Mouse (Mus musculus) G1E-ER4 (cell line): Measurements from ENCODE around the gene Fbxo46. TPM values are rescaled to one million over a fixed set of nuclear protein-coding genes. Genes with fewer than 3 reads are reported as not detected.

Experiments
- GATA1 ChIP-seq: IDR thresholded peaks from one replicate; pipeline ENCODE4 v1.8.0; 2012; ENCODE audit warnings: low read length, inconsistent platforms
- polyA plus RNA-seq: library from polyadenylated mRNA; stranded (reverse); fragments of >175 nt; gene quantifications from 2 replicates; pipeline ENCODE4 v1.2.3, GENCODE M21; 2012

Gene Fbxo46
- polyA plus RNA-seq, 1 experiment, result 26.5 TPM

- TF ChIP-seq GATA1, result no peak
These were observed 12.2 kb upstream of the Fbxo46 start for GRCm38 (mm10) chr7:19107436-19107835.

GRCm38 (mm10) chr7:19109565-19109964, 10.1 kb upstream of the Fbxo46 start:
- no peak for TF ChIP-seq GATA1

GRCm38 (mm10) chr7:19118028-19118771, 1.5 kb upstream of the Fbxo46 start, which contains the start of gene Gm4969:
Gene Gm4969, minus strand, starts transcription at chr7:19118368.
- TF ChIP-seq GATA1, result no peak

DNA sequence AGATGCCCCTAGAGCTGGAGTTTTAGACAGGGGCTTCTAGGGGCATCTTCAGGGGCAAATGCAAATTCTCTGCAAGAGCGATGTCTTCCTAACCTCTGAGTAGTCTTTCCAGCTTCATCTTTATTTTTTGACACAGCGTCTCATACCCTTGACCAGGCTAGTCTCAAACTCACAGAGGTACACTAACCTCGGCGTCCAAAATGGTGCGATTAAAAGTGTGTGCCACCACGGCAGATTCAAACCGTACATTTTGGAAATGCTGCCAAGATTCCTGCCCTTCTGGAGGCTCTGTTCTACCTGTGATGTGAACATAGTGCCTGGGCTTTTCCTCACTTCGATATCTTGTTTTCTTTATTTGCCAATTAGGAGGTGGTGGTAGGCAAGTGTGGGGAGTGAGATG, 576 bp upstream of the Fbxo46 start:
- TF ChIP-seq GATA1, result no peak

DNA sequence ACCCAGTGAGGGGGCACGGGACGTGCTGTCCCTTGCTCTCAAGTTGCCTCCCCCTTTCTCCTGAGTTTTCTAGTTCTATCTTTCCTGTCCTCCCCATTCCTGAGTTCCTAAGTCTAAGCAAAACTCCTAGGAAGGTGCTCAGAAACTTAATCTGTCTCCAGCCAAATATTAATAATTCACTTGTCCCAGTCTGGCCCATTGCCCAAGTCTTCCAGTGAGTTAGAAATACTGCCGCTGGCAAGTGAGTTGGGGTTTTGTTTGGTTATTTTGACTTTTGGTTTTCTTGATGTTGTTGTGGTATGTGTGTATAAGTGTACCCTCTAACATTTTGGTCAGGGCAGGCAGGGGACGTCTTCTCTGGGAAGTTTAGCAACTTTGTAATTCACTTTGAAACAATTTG, 2.0 kb downstream of the Fbxo46 start:
- no peak for TF ChIP-seq GATA1

- TF ChIP-seq GATA1, result no peak
These were observed 5.1 kb downstream of the Fbxo46 start for GRCm38 (mm10) chr7:19124713-19125112.

DNA sequence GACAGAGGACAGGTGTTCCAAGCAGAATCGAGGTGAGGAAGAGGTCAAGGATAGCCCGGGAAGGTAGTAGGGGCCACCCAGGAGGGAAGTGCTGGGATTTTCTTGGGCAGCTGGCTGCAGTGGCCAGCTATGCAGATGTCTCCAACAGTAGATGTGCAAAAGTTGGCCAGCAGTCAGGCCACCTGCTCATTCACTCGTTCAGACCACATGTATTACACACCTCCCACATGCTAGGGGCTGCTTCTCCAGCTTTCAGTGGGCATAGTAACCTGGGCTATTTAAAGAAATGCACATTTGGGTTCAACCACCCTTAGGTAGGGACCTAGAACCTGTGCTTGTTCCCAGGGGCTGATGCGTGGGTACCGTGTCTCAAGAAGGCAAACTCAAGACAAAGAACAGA, 8.1 kb downstream of the Fbxo46 start:
- TF ChIP-seq GATA1, result no peak

- no peak for TF ChIP-seq GATA1
These were observed 9.7 kb downstream of the Fbxo46 start for GRCm38 (mm10) chr7:19129396-19129795.

- TF ChIP-seq GATA1, result no peak
These were observed 11.0 kb downstream of the Fbxo46 start for GRCm38 (mm10) chr7:19130657-19131056.

- no peak for TF ChIP-seq GATA1
These were observed 11.7 kb downstream of the Fbxo46 start for GRCm38 (mm10) chr7:19131324-19131848.

DNA sequence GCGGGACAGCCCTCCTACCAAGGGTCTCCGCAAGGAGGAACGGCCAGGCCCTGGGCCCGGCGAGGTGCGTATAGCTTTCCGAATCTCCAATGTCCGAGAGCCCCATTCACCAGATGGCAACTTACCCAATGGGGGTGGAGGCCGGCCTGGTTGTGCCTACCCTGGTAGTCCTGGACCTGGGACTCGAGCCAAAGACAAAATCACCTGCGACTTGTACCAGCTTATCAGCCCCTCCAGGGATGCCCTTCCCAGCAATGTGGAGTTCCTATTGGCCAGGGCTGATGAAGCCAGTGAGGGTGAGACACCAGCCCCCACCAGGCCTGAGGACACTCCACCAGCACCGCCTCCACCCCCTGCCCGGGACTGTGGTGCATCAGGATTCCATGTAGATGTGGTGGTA, 16.5 kb downstream of the Fbxo46 start:
- no peak for TF ChIP-seq GATA1

GRCm38 (mm10) chr7:19136673-19137334, 17.1 kb downstream of the Fbxo46 start:
- no peak for TF ChIP-seq GATA1

- no peak for TF ChIP-seq GATA1
These were observed 17.7 kb downstream of the Fbxo46 start for GRCm38 (mm10) chr7:19137380-19137779.

DNA sequence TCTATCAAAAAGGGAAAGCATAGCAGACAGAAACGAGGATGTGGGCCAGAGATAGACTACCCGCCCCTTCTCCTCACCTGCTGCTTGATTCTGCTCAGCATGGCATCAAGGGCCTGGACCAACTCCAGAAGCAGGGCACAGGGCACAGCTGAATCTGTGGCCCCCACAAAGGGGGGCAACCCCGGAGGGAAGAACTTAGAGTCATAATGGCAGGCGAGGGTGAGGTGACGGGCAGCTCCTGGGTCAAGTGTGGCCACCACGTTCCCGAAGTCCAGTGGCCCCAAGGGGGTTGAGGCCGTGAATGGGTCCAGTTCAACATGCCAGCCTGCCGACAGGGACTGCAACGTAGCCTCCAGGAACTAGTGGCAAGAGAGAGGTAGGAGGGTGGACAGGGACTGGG, 27.1 kb downstream of the Fbxo46 start:
- TF ChIP-seq GATA1, result no peak

GRCm38 (mm10) chr7:19147497-19148045, 27.9 kb downstream of the Fbxo46 start:
- no peak for TF ChIP-seq GATA1

- TF ChIP-seq GATA1, result no peak
These were observed 28.7 kb downstream of the Fbxo46 start for GRCm38 (mm10) chr7:19148180-19148874.
